Mouse (Mus musculus) midbrain, embryonic 11.5 days (tissue): ENCODE results near the gene Pcbp3. TPM values are rescaled to one million over a fixed set of nuclear protein-coding genes. Genes with fewer than 3 reads are reported as not detected.

Experiments used
- ATAC-seq: fragments of 200-750 bp; cut with Nextera tagmentation; 2 replicates; pipeline ENCODE4 v1.8.0; 2017; ENCODE audit warnings: moderate TSS enrichment, moderate library complexity; ENCODE audit not compliant: low FRiP score
- DNase-seq: peaks from one replicate; pipeline ENCODE4 v3.0.0; 2015; ENCODE audit warnings: low spot score; ENCODE audit errors: missing footprints
- H3K27ac ChIP-seq: fragments of 300-500 bp; sonication (generic); 2 replicates; pipeline ENCODE4 v1.5.1; 2014; ENCODE audit warnings: low read depth, low read length
- H3K27me3 ChIP-seq: fragments of 300-500 bp; sonication (generic); 2 replicates; pipeline ENCODE4 v1.6.1; 2014; ENCODE audit warnings: mild to moderate bottlenecking, low read length, moderate library complexity, mixed read lengths; ENCODE audit not compliant: control insufficient read depth, insufficient read depth
- H3K36me3 ChIP-seq: fragments of 300-500 bp; sonication (generic); 2 replicates; pipeline ENCODE4 v1.6.1; 2014; ENCODE audit warnings: mild to moderate bottlenecking, low read length, moderate library complexity, mixed read lengths; ENCODE audit not compliant: control insufficient read depth, insufficient read depth
- H3K4me1 ChIP-seq: fragments of 300-500 bp; sonication (generic); 2 replicates; pipeline ENCODE4 v1.6.1; 2014; ENCODE audit warnings: low read length; ENCODE audit not compliant: control insufficient read depth, insufficient read depth
- H3K4me2 ChIP-seq: fragments of 300-500 bp; sonication (generic); 2 replicates; pipeline ENCODE4 v1.6.1; 2014; ENCODE audit warnings: mild to moderate bottlenecking, moderate library complexity
- H3K4me3 ChIP-seq: fragments of 300-500 bp; sonication (generic); 2 replicates; pipeline ENCODE4 v1.5.1; 2014; ENCODE audit warnings: low read depth, low read length
- H3K9ac ChIP-seq: fragments of 300-500 bp; sonication (generic); 2 replicates; pipeline ENCODE4 v1.6.1; 2014; ENCODE audit warnings: low read length
- H3K9me3 ChIP-seq: fragments of 300-500 bp; sonication (generic); 2 replicates; pipeline ENCODE4 v1.6.1; 2016; ENCODE audit warnings: low read length; ENCODE audit not compliant: control insufficient read depth
- WGBS: fragments of 180-500 bp; shearing (Covaris S2); extraction: QIAGEN DNeasy Blood & Tissue Kit; methylation state at CpG from one replicate; pipeline ENCODE4 v1.1.7; 2014; 5-methylcytosine and 5-hydroxymethylcytosine counted together
- polyA plus RNA-seq: library from polyadenylated mRNA; unstranded; fragments of >200 nt; fragmentation: Nextera tagmentation; extraction: Ambion mirVana; gene quantifications from 2 replicates; pipeline ENCODE4 v1.2.1, GENCODE M21; 2014

Pcbp3 gene
- polyA plus RNA-seq, 1 experiment from 2014 or later = 41.5 TPM

DNA sequence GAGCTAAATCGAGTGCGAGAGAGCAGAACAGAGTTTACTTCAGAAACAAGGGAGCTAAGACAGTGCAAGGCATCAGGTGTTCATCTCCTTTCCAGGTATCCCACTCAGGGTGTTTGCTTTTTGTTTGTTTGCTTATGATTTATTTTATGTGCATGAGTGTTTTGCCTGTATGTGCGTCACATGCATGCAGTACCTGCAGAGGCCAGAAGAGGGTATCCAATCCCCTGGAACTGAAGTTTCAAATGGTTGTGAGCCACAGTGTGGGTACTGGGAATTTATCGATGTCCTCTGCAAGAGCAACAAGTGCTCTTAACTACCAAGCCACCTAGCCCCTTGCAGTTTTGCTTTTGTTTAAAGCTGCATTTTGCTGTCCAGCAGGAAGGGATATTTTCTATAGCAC is 132.8 kb downstream of the Pcbp3 start:
- Histone ChIP-seq H3K4me2 (no peak overlapping the region), H3K4me1 (no peaks in the 10 kb centered on the region), H3K36me3 (no peaks in the 10 kb centered on the region), H3K9me3 (no peaks in the 10 kb centered on the region), H3K27ac (no peak overlapping the region), H3K9ac (no peak overlapping the region), H3K27me3 (no peaks in the 10 kb centered on the region), H3K4me3 (no peak overlapping the region)
- no peak for DNase-seq
- no peak for ATAC-seq
- WGBS = 96% methylated on average over 4 of the region's 4 CpGs

DNA sequence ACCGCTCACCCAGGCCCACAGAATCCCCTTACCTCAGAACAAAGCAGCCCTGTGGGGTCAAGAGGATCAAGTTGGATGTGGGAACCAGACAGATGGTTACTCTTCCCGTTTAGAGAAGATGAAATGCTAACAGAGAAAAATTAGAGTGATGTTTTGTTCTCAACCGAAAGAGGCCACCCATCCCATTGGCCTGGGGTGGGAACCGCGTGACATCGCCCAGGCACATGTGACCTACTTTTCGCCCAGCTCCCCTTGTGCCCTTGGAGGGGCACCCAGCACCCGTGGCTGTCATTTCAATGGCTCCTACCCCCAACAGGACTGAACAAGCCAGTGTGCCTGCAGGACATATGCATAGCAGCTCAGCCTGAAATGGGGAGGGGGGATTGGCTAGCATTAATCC is 139.0 kb downstream of the Pcbp3 start:
- no peak overlapping the region for H3K4me3 ChIP-seq
- H3K27ac ChIP-seq = no peak overlapping the region
- no peak overlapping the region for H3K4me2 ChIP-seq
- no peaks in the 10 kb centered on the region for H3K4me1 ChIP-seq
- no peak overlapping the region for H3K9ac ChIP-seq
- no peak for DNase-seq
- ATAC-seq = no peak
- H3K9me3 ChIP-seq = no peaks in the 10 kb centered on the region
- no peaks in the 10 kb centered on the region for H3K36me3 ChIP-seq
- no peaks in the 10 kb centered on the region for H3K27me3 ChIP-seq
- WGBS = 79% methylated on average over 8 of the region's 8 CpGs

DNA sequence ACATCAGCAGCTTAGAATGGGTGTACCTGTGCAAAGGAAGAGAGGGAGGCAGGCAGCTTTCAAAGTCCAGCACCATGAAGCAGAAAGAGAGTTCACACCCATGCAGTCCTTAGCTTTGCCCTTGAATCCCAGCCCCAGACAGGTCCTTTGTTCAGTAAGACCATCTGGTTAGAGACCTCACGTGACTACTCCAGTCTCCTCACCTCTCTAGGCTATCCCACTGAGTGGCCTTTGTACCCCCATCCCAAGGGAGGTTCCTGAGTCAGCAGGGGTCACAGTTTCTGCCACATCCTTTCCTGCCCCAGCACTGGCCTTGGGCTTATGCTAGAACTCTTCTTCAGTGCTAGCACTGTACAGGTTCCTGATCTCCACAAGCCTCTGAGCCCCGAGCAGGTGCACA is 142.4 kb downstream of the Pcbp3 start:
- Histone ChIP-seq H3K9ac (no peak overlapping the region), H3K9me3 (no peaks in the 10 kb centered on the region), H3K27ac (no peak overlapping the region), H3K4me3 (no peak overlapping the region), H3K36me3 (no peaks in the 10 kb centered on the region), H3K27me3 (no peaks in the 10 kb centered on the region), H3K4me2 (no peak overlapping the region), H3K4me1 (peaks cover 14% of the 10 kb centered on the region)
- WGBS = 66% methylated on average over 2 of the region's 2 CpGs
- ATAC-seq = no peak
- no peak for DNase-seq

DNA sequence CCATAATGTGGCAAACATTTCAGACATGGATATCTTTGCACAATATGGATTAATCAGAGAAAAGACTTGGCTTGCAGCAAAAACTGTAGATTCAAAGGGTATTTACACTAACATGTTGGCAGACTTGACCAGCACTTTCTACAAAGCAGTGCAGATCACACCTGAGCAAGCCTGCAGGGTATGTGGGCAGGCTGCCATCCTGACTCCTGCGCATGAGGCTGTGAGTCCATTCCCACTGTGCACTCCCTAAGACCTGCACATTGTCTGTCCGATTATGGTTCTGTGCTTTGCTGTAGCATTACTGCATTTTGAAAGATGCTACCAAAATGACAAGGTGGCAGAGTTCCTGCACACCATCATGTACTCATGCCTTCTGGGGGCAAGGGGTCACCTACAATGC is 143.3 kb downstream of the Pcbp3 start:
- Histone ChIP-seq H3K27me3 (no peaks in the 10 kb centered on the region), H3K4me3 (no peak overlapping the region), H3K4me2 (no peak overlapping the region), H3K36me3 (no peaks in the 10 kb centered on the region), H3K4me1 (peaks cover 14% of the 10 kb centered on the region), H3K9ac (no peak overlapping the region), H3K9me3 (no peaks in the 10 kb centered on the region), H3K27ac (no peak overlapping the region)
- no peak for DNase-seq
- no peak for ATAC-seq
- WGBS = 90% methylated on average over 2 of the region's 2 CpGs

DNA sequence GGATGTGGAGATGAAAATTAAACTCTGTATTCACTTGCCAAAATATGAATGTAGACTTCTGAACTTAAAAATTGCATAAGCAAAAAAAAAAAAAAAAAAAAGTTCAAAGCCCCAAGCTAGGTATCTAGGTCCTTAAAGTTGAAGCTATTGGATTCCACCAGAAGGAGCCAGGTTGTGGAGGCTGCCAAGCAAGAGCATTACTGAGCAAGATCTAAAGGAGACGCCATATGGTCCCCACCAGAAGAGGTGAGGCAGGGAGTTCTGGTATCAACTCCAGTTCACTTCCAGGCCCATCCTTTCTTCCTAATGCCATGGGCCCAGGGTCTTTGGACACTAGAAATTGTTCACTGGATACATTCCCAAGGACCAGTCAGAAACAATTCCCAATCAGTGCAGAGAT is 144.8 kb downstream of the Pcbp3 start:
- no peak overlapping the region; the same call in 1 of the 2 replicates for H3K27ac ChIP-seq
- no peak overlapping the region for H3K9ac ChIP-seq
- no peaks in the 10 kb centered on the region for H3K9me3 ChIP-seq
- H3K4me3 ChIP-seq = no peak overlapping the region
- DNase-seq = no peak
- 88% methylated on average over 1 of the region's 1 CpGs for WGBS
- no peaks in the 10 kb centered on the region for H3K36me3 ChIP-seq
- no peak overlapping the region for H3K4me2 ChIP-seq
- H3K4me1 ChIP-seq = peaks cover 14% of the 10 kb centered on the region
- H3K27me3 ChIP-seq = no peaks in the 10 kb centered on the region
- no peak for ATAC-seq

DNA sequence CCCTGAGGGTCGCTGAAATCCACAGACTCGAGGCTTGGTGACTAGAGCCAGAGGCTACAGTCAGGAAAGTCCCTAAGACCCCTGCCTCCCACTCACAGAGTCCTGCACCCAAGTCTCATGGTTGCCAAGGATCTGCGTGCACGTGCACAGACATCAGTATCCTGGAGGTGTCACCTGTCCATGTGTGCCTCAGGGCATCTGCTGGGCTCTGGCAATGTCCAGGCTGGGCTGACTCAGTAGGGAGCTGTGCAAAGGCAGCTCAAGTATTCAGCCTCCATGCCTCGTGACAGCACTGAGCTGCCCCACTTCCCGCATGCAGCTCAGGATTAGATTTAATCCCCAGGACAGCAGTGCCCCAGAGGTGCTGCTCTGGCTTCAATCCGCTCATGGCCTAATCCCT is 145.3 kb downstream of the Pcbp3 start:
- WGBS = 24% methylated on average over 7 of the region's 7 CpGs
- no peaks in the 10 kb centered on the region for H3K36me3 ChIP-seq
- no peak overlapping the region for H3K4me3 ChIP-seq
- no peaks in the 10 kb centered on the region for H3K9me3 ChIP-seq
- peak; percentile 50 for ATAC-seq
- no peaks in the 10 kb centered on the region for H3K27me3 ChIP-seq
- peak; percentile 90 for DNase-seq
- no peak overlapping the region; the same call in 1 of the 2 replicates for H3K27ac ChIP-seq
- no peak overlapping the region for H3K4me2 ChIP-seq
- no peak overlapping the region for H3K9ac ChIP-seq
- peaks cover 14% of the 10 kb centered on the region for H3K4me1 ChIP-seq

DNA sequence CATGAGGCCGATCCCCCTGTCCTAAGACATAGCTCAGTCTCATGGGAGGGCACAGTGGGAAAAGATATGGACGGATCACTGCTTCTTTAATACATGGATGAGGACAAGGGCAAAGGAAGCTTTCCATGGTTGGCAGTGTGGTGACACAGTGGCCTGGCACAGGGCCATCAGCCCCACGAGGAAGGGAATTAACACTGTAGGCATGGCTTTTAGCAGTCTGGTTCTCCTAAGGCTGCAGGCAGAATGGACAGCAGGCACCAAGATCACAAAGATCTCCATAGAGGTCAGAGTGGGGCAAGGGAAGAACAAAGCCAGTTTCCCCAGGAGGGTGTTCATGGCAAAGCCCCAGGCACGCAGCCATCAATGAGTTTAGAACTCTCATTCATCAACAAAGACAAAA is 146.2 kb downstream of the Pcbp3 start:
- Histone ChIP-seq H3K4me3 (no peak overlapping the region), H3K36me3 (no peaks in the 10 kb centered on the region), H3K27me3 (no peaks in the 10 kb centered on the region), H3K9ac (no peak overlapping the region), H3K4me2 (no peak overlapping the region), H3K9me3 (no peaks in the 10 kb centered on the region), H3K27ac (no peak overlapping the region), H3K4me1 (peaks cover 17% of the 10 kb centered on the region)
- 48% methylated on average over 4 of the region's 4 CpGs for WGBS
- no peak for DNase-seq
- ATAC-seq = no peak

DNA sequence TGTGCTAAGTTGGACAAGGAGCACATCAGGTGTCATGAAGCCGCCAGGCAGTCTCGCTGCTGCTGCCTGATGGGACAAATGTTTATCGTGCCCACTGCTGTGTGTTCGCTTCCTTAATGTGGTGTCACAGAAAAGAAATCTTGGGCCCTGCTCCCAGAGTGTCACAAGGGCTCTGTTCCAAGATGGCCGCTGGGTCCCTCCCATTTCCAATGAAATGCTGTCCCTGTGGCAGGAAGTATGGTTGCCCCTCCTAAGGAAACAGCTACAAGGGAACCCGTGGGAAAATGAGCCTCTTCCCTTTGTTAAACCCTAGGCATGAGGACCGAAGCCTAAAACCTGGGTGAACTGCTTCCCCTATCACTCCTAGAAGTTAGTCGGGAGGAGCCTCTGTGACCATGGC is 146.9 kb downstream of the Pcbp3 start:
- H3K27ac ChIP-seq = no peak overlapping the region
- DNase-seq = no peak
- 93% methylated on average over 8 of the region's 8 CpGs for WGBS
- no peaks in the 10 kb centered on the region for H3K27me3 ChIP-seq
- H3K9me3 ChIP-seq = no peaks in the 10 kb centered on the region
- H3K4me2 ChIP-seq = no peak overlapping the region
- no peak overlapping the region for H3K9ac ChIP-seq
- ATAC-seq = no peak
- H3K36me3 ChIP-seq = no peaks in the 10 kb centered on the region
- H3K4me3 ChIP-seq = no peak overlapping the region
- peaks cover 23% of the 10 kb centered on the region for H3K4me1 ChIP-seq

DNA sequence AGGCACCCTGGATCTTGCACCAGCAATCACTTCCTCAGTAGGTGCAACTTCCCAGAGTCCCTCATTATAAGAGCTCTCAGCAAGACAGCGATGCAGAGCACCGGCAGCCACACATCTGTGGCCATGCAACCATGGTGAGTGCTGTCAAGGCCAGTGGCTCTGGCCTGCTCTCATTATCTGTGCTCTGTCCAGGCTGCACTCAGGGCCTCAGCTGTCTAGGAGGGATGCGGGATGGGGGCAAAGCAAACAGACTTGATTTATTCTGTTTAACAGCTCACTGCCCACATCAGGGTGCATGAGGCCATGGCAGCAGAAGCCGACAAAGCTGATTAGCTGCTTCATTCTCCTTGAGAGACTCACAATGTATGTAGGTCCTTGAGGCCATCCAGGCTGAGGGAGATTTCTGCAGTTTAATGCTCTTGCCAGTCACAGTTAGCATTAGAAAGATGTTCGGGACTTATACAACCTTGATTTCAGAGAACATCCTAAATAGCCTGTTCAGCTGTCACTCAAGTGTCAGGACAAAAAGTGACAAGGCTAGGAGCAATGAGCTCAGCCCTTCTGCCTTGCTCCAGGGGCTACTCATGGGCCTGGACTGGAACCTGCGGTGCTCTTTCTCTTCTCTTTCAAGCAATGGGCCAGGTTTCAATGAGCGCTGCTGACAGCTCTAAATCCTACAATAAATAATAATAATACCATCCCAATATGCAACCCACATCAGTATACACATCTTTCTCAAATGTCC is 151.6 kb downstream of the Pcbp3 start:
- 23% methylated on average over 7 of the region's 7 CpGs for WGBS
- no peak overlapping the region for H3K4me3 ChIP-seq
- H3K9ac ChIP-seq = no peak overlapping the region

More for the DNA sequence above, 151.6 kb downstream of the Pcbp3 start:
- H3K4me1 ChIP-seq = peaks cover 20% of the 10 kb centered on the region
- no peak overlapping the region for H3K4me2 ChIP-seq
- H3K27me3 ChIP-seq = no peaks in the 10 kb centered on the region
- no peaks in the 10 kb centered on the region for H3K9me3 ChIP-seq
- DNase-seq (no peak), ATAC-seq (peak; percentile 91)
- H3K36me3 ChIP-seq = no peaks in the 10 kb centered on the region
- peak overlapping the region; percentile 65; the same call in 1 of the 2 replicates for H3K27ac ChIP-seq
